Mouse (Mus musculus) liver (tissue): ENCODE results near the gene Rbm24.

ENCODE experiments used
- DNase-seq: peaks from one replicate; pipeline ENCODE4 v3.0.0-alpha.2; 2020; ENCODE audit warnings: mixed read lengths

Rbm24 gene

DNA sequence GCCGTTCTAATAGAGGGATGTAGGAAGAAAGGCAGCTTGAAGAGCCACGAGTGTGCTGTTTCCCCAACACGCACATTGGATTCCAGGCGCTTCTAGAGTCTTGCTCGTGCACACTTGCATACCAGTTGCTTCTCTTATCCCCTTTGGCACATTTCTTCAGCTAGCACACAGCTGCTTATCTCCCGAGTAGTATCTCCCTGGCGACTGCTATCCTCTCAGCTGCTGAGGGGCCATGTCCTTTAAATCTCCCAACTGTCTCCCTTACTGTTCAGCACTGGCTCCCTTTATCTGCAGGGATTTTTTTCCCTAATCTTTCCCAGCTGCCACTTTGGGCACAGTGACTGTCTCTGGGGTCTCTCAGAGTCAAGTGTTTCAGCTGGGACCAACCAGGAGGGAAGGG is 25.8 kb downstream of the Rbm24 start:
- no peak for DNase-seq

DNA sequence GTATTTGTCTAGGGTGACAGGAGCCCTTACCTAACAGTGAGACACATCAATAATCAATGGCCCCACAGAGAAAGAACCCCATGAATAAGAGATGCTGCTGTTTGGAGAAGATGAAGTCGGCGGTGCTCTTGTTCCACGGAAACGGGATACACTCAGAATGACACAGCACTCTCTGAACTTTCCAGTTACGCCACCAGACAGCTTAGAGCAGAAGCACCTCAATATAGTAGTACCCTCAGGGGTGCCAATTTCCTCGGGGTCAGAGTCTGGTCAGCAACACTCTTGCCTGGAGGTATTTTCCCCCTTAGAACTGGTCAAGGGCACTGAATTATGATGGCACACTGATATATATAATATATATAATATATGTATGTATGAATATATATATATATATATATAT is 27.8 kb downstream of the Rbm24 start:
- no peak for DNase-seq

DNA sequence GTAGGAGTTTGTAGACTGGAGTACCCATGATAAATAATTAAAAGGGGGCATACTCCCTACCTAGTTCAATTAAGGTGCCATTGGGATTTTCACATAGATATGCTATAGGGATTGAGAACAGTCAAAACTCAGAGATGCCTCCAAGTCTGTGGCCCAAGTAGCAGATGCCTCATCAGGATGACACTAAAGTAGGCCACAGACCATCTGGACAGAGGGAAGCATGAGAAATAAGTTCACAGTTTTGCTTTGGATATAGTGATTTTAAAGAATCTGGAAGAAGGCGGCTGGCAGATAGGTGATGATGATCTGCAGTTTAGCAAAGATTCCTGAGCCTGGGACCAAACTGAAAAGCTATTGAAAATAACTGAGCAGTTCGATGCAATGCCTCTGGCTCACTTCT is 30.0 kb downstream of the Rbm24 start:
- no peak for DNase-seq

- DNase-seq, result no peak
These were observed 31.7 kb downstream of the Rbm24 start for GRCm38 (mm10) chr13:46449955-46450354.

- no peak for DNase-seq
These were observed 32.4 kb downstream of the Rbm24 start for GRCm38 (mm10) chr13:46450623-46451022.

DNA sequence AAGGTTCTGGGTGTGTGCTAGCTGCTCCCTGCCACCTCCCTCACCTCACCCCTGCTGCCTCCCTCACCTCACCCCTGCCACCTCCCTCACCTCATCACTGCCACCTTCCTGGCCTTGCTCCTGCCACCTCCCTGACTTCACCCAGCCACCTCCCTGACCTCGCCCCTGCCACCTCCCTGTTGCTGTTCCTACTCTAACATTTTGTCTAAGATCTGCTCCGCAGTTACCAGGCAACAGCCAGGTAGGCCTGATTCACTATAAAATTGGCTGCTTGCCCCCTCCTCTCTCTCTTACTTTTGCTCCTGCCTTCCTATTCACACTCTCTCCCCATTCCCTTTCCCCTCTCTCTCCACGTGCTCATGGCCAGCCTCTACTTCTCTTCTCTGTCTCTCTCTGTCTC is 33.3 kb downstream of the Rbm24 start:
- DNase-seq, result no peak

DNA sequence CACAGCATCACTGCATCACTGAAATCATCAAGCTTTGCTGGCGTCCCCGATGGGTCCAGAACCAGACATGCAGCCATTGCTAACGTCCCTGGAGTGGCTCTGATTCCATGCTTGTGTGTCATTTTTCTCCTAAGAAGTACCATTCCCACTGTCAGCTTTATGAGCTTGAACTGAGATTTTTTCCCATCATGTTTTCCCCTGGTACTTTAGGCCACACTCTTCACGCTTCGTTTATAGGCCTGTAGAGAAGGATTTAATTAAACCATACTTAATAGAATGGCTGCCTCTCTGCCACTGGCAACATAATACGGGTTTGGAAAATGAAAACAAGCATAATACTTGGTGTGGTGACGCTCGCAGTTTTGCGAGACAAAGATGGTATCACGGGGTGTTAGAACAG is 41.3 kb downstream of the Rbm24 start:
- DNase-seq, result no peak

DNA sequence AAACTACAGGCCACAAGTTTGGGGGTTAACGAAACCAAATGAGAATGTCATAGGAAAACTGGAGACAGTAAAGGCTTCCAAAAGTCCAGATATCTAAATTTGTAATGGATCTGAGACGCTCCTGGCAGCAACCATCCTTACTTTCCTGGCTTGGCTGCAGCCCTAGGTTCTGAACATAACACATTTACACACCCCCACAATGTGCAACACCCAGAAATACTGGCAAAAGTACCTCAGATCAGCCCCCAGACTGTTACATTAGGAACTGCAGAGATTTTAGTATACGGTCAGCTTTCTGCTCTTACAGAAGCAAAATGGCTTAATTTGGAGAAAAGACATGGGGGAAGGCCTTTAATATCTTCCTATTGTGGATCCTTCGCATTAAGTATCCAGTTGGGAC is 44.0 kb downstream of the Rbm24 start:
- DNase-seq, result no peak

GRCm38 (mm10) chr13:46463764-46464163 is 45.5 kb downstream of the Rbm24 start:
- DNase-seq, result no peak

DNA sequence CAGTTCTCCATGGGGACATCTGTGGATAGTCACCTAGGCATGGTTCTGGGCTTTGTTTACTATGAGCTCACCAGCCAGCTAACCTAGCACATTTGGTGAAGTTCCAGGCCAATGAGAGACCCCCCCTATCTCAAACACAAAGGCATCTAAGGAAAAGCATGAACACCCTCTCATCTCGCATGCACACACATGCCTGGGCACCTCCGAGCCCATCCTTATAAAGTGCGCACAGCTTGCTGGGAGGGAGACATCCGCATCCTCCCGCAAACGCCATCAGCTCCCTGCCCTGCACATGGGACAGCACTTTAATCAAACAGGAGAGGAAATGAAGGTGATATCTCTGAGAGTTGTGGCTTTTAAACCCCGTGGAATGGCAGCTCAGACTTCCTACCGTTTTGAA is 50.0 kb downstream of the Rbm24 start:
- no peak for DNase-seq

DNA sequence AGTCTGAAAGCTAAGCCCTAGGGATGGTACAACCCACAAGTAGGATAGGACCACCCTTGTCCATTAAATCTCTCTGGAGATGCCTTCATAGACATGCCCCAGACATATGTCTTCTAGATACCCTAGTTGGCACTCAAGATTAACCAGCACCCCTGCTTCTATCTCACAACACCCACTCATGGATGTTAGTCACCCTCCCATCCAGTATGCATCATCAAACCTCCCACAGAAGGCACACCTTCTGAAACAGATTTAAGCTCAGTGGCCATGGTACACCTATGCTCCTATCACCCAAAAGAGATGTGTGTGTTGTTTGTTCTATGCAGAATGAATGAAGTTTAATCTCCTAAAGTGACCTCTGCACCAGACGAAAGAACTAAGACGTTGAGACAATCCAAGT is 51.3 kb downstream of the Rbm24 start:
- no peak for DNase-seq
